Mouse (Mus musculus) CD4-positive, CD25-positive, alpha-beta regulatory T cell, adult 4 months (primary cell): ENCODE results near the gene Psma3. TPM values are rescaled to one million over a fixed set of nuclear protein-coding genes. Genes with fewer than 3 reads are reported as not detected.
"Not testable (repeated sequence)": the region's sequence is repeated elsewhere in the genome, so short reads cannot be mapped to it uniquely, and the experiment has no call there.

Experiments used
- ATAC-seq: one replicate; pipeline ENCODE4 v1.8.0; 2017
- polyA plus RNA-seq, 2 experiments: library from polyadenylated mRNA; unstranded; fragments of 100-300 nt; shearing (Covaris generic); gene quantifications; one replicate each; pipeline ENCODE4 v1.2.1; 2017

Psma3 gene
- polyA plus RNA-seq, 2 experiments from 2014 or later, result 319 to 401 TPM

DNA sequence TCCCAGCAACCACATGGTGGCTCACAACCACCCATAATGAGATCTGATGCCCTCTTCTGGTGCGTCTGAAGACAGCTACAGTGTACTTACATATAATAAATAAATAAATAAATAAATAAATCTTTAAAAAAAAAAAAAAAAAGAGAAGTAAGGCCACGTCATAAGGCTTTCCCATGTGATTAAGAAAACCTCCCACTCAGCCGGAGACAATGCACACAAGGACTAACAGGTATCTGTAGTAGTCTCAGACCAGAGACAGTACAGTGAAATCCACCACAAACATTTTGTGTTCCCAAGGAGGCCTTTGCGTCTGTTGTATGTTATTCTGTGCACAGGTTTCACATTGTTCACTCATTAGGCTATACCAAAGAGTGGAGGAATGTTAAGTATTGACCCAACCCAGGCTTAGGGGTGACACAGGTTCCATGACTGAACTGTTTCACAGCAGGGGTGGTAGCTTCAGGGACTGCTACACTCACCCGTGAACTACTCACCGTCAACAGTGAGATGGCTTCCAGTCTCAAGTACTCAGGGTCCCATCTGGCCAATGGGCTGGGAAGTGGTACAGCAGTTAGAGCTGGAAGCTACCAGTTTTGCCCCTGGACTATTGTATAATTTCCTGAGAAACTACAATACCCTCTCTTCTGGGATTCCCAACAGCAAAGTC lies 29.5 kb downstream of the Psma3 start:
- ATAC-seq, result no peak

GRCm38 (mm10) chr12:71006141-71006540 lies 31.7 kb downstream of the Psma3 start:
- ATAC-seq, result no peak

GRCm38 (mm10) chr12:71006901-71007300 lies 32.5 kb downstream of the Psma3 start:
- ATAC-seq, result peak; percentile 85

GRCm38 (mm10) chr12:71009769-71010168 lies 35.3 kb downstream of the Psma3 start:
- no peak for ATAC-seq

GRCm38 (mm10) chr12:71014845-71015362 lies 40.5 kb downstream of the Psma3 start:
- ATAC-seq, result peak; percentile 35

GRCm38 (mm10) chr12:71015363-71016210 lies 41.2 kb downstream of the Psma3 start, which contains the start of gene Arid4a:
Gene Arid4a (plus strand): TSS chr12:71015990.
- ATAC-seq, result peak; percentile 88

DNA sequence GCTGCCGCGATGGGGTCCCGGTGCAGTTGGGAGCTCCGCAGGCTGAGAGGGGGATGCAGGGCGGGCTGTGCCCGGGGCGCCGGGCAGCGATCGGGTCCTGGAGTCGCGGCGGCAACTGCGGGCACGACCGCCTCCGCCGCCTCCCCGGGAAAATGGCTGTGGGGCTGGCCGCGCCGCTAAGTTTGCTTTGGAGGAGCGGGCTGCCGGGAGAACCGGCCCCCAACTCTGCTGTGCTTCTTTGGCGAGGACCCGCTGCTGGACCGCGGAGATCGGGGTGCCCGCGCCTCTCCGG lies 41.7 kb downstream of the Psma3 start:
- no peak for ATAC-seq

GRCm38 (mm10) chr12:71016503-71017241 lies 42.3 kb downstream of the Psma3 start:
- no peak for ATAC-seq

DNA sequence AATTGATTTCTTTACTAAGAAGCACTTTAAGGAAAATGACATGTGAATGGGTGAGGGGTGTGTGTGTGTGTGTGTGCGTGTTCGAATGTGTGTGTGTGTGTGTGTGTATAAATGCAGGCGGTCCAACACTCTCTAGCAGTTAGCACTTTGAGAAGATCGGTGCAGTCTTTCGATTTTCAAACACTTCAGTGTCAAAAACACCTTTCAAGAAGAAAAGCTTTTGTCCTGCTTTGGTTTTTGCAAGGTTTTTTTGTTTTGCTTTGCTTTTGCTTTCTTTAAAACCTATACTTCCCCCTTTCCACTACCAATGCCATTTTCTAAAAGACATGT lies 42.8 kb downstream of the Psma3 start:
- no peak for ATAC-seq

DNA sequence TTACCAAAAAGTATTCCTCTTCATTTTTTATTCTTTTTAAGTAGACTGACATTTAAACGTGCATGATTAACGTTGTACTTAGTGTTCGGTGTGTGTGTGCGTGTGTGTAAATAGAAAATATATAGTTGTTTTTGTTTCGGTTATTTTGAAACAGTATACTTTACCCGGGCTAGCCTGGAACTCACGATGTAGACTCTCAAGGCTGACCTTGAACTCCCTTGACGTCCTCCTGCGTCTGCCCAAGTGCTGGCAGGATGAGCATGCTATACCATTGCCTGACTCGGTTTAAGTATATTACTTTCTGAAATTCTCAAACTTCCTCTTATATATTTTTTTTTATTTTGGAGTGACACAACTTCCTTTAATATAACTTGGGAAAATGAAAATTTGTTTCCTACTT lies 43.4 kb downstream of the Psma3 start:
- no peak for ATAC-seq

GRCm38 (mm10) chr12:71019211-71019610 lies 44.8 kb downstream of the Psma3 start:
- ATAC-seq, result no peak

GRCm38 (mm10) chr12:71024411-71024810 lies 50.0 kb downstream of the Psma3 start:
- no peak for ATAC-seq

- not testable (repeated sequence) for ATAC-seq
Measured at GRCm38 (mm10) chr12:71028265-71028664, 53.8 kb downstream of the Psma3 start.

DNA sequence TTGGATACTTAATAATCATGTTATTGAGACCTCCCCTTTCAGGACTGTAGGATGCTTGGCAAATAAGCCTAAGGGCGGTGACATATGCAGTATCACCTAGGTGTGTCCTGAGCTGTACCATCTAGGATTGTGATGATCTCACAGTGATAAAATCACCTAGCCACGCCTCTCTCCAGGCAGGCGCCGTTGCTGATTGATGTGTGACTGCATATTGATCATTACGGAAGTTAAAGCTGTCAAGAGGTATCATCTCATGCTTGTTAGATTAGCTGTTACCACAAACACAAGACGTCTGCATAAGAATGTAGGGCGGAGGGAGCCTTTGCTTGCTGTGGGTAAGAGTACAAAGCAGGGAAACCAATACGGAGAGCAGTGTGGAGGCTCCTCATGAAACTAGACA lies 55.8 kb downstream of the Psma3 start:
- ATAC-seq, result peak; percentile 89

- peak; percentile 64 for ATAC-seq
Measured at GRCm38 (mm10) chr12:71030722-71031121, 56.3 kb downstream of the Psma3 start.

DNA sequence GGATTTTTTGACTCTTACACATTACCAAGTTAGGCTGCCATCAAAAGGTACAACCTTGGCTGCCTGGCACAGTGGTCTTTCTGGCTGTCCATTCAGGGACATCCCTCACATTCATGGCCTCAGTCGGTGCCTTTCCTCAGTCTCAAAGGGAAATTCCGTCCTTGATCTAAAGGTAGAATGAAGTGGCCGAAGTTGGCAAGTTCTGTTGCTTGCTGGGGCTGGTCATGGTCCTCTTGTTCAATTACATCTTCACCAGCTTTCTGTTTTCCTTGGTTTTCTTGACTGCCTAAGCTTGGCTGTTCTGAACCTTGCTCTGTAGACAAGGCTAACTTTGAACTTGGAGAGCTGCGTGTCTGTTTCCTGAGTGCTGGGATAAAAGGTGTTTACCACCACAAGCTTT lies 61.4 kb downstream of the Psma3 start:
- ATAC-seq, result no peak

- peak; percentile 15 for ATAC-seq
Measured at GRCm38 (mm10) chr12:71036729-71037404, 62.4 kb downstream of the Psma3 start.

GRCm38 (mm10) chr12:71040462-71040861 lies 66.0 kb downstream of the Psma3 start:
- ATAC-seq, result peak; percentile 89

- no peak for ATAC-seq
Measured at GRCm38 (mm10) chr12:71042451-71042850, 68.0 kb downstream of the Psma3 start.

GRCm38 (mm10) chr12:71043571-71043970 lies 69.2 kb downstream of the Psma3 start:
- no peak for ATAC-seq

DNA sequence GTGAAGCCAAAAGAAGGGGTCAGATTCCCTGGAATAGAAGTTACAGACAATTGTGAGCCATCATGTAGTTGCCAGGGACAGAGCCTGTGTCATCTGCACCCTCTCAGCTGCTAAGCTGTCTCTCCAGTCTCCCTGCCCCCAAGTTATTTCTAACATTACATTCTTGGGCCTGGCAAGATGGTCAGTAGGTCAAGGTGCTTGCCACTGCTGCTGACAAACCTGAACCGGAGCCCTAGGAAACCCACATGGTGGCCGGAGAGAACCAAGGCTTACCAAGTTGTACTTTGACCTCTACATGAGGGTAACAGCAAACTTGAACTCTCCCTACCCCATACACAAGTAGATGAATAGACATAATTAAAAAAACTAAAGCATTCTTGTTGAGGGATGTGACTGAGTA lies 70.1 kb downstream of the Psma3 start:
- ATAC-seq, result no peak
